Comparison of ENCODE assay signal across 25 mouse cellular contexts in the genomic region with DNA sequence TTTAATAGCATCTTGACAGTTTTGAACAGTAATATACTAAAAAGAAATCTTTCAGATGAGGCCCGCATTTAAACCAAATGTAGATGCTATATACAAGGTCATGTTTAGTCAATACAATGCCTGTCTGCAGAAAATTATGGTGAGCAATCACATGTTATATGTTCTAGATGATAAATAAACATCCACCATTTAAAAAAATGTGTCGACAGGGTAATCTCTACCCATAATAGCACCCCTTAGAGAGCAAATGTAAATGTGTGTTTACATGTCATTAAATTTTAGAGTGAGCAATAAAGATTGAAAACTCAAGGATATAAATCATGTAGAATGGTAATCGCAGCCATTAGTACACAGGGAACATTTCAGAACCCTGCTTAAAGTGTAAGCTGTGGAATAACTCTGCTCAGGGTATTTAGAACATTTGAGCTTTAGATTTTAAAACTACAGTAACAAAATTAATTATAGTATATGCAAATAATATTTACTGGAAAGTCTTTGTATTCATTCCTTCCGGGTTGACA. TPM values are rescaled to one million over a fixed set of nuclear protein-coding genes. Genes with fewer than 3 reads are reported as not detected.
DNase-seq lines count a peak whose midpoint lies in the region; ATAC-seq lines count a peak whose summit lies in the region.
"Had no signal": no experiment of that assay in that cellular context is flagged by ENCODE, and none has a peak within 500 bp of the region (broad histone marks: within the 10 kb centered on the region; RNA-seq: fewer than 3 reads in every experiment).

No protein-coding gene starts in this region.

- H3K9me3 ChIP-seq in neural tube, embryonic 11.5 days (ENCODE audit: control insufficient read depth, low read length), result no peaks in the 10 kb centered on the region
- no peaks in the 10 kb centered on the region for H3K9me3 ChIP-seq in neural tube, embryonic 13.5 days
- no peaks in the 10 kb centered on the region for H3K9me3 ChIP-seq in hindbrain, embryonic 16.5 days (ENCODE audit: control insufficient read depth, low read length)
- H3K9me3 ChIP-seq: embryonic facial prominence, embryonic 13.5 days; embryonic facial prominence, embryonic 15.5 days; forebrain, embryonic 10.5 days; forebrain, embryonic 12.5 days had no signal

- no peak overlapping the region for H3K4me2 ChIP-seq in neural tube, embryonic 11.5 days (ENCODE audit: low read depth)
- no peak overlapping the region for H3K4me2 ChIP-seq in neural tube, embryonic 13.5 days
- H3K4me2 ChIP-seq in hindbrain, embryonic 16.5 days (ENCODE audit: low read length), result no peak overlapping the region
- H3K4me2 ChIP-seq: embryonic facial prominence, embryonic 13.5 days; embryonic facial prominence, embryonic 15.5 days; forebrain, embryonic 12.5 days had no signal

- H3K27me3 ChIP-seq in neural tube, embryonic 11.5 days (ENCODE audit: control insufficient read depth, insufficient read depth, low read length), result no peaks in the 10 kb centered on the region
- no peaks in the 10 kb centered on the region for H3K27me3 ChIP-seq in neural tube, embryonic 13.5 days
- H3K27me3 ChIP-seq in hindbrain, embryonic 16.5 days (replicated peaks; ENCODE audit: control insufficient read depth, insufficient read depth, low read length), result no peaks in the 10 kb centered on the region
- H3K27me3 ChIP-seq: embryonic facial prominence, embryonic 13.5 days; embryonic facial prominence, embryonic 15.5 days; forebrain, embryonic 12.5 days had no signal

- ATAC-seq in neural tube, embryonic 11.5 days (ENCODE audit: insufficient read depth, low FRiP score, low TSS enrichment), result peak; percentile 58; the same call in 1 of the 2 replicates
- 0 out of 2 replicates have a peak, but pooled peaks have one; percentile 19 for ATAC-seq in neural tube, embryonic 13.5 days (ENCODE audit: low read depth)
- no peak for ATAC-seq in hindbrain, embryonic 16.5 days
- ATAC-seq: forebrain, embryonic 14.5 days had no signal

- no peak overlapping the region for H3K4me3 ChIP-seq in neural tube, embryonic 11.5 days (ENCODE audit: low read depth, low read length)
- H3K4me3 ChIP-seq in neural tube, embryonic 13.5 days, result no peak overlapping the region
- no peak overlapping the region for H3K4me3 ChIP-seq in hindbrain, embryonic 16.5 days (ENCODE audit: low read length)
- H3K4me3 ChIP-seq: embryonic facial prominence, embryonic 13.5 days; embryonic facial prominence, embryonic 15.5 days; erythroblast, embryonic 14.5 days; forebrain, embryonic 10.5 days; forebrain, embryonic 12.5 days had no signal

- H3K4me1 ChIP-seq in neural tube, embryonic 11.5 days (ENCODE audit: control insufficient read depth, insufficient read depth, low read length), result no peaks in the 10 kb centered on the region
- H3K4me1 ChIP-seq in neural tube, embryonic 13.5 days (replicated peaks), result no peaks in the 10 kb centered on the region
- no peaks in the 10 kb centered on the region for H3K4me1 ChIP-seq in hindbrain, embryonic 16.5 days (ENCODE audit: control insufficient read depth, insufficient read depth, low read depth, low read length)
- H3K4me1 ChIP-seq: embryonic facial prominence, embryonic 13.5 days; embryonic facial prominence, embryonic 15.5 days; forebrain, embryonic 10.5 days; forebrain, embryonic 12.5 days had no signal

- no peaks in the 10 kb centered on the region for H3K36me3 ChIP-seq in neural tube, embryonic 11.5 days (ENCODE audit: control insufficient read depth, insufficient read depth, low read length)
- no peaks in the 10 kb centered on the region for H3K36me3 ChIP-seq in neural tube, embryonic 13.5 days
- no peaks in the 10 kb centered on the region for H3K36me3 ChIP-seq in hindbrain, embryonic 16.5 days (ENCODE audit: control insufficient read depth, insufficient read depth, low read length)
- H3K36me3 ChIP-seq: embryonic facial prominence, embryonic 13.5 days; embryonic facial prominence, embryonic 15.5 days; forebrain, embryonic 10.5 days; forebrain, embryonic 12.5 days had no signal

- WGBS in neural tube, embryonic 11.5 days, result 87% methylated on average over 4 of the region's 4 CpGs
- 66% methylated on average over 4 of the region's 4 CpGs for WGBS in neural tube, embryonic 13.5 days
- WGBS in hindbrain, embryonic 16.5 days, result 86% methylated on average over 4 of the region's 4 CpGs

- H3K9ac ChIP-seq in neural tube, embryonic 11.5 days (ENCODE audit: low read length), result no peak overlapping the region
- H3K9ac ChIP-seq in neural tube, embryonic 13.5 days, result no peak overlapping the region
- no peak overlapping the region for H3K9ac ChIP-seq in hindbrain, embryonic 16.5 days (ENCODE audit: low read depth, low read length)
- H3K9ac ChIP-seq: embryonic facial prominence, embryonic 13.5 days; embryonic facial prominence, embryonic 15.5 days; forebrain, embryonic 12.5 days had no signal

- DNase-seq in neural tube, embryonic 11.5 days (ENCODE audit: low spot score), result no peak
- no peak for DNase-seq in neural tube, embryonic 10.5 days (ENCODE audit: extremely low spot score, low spot score)
- peak; percentile 6 for DNase-seq in hindlimb bud, embryonic 11.5 days (ENCODE audit: extremely low spot score, low read depth, low spot score)
- no peak for DNase-seq in yolk sac, embryonic 10.5 days (ENCODE audit: low spot score)
- DNase-seq: adrenal gland, adult 2 months; adrenal gland, postnatal 10 days; adrenal gland, postnatal 25 days; cerebellum, adult 11 months; cerebellum, adult 18-20 months; cerebellum, adult 8-10 months; cerebellum, adult 9-11 months; cerebellum, postnatal 14 days; cerebellum, postnatal 36 days; embryo, embryonic 11 days had no signal

- no peak overlapping the region for H3K27ac ChIP-seq in neural tube, embryonic 11.5 days (ENCODE audit: low read depth, low read length)
- no peak overlapping the region for H3K27ac ChIP-seq in neural tube, embryonic 13.5 days (replicated peaks)
- no peak overlapping the region for H3K27ac ChIP-seq in hindbrain, embryonic 16.5 days (ENCODE audit: low read depth, low read length)
- H3K27ac ChIP-seq: embryonic facial prominence, embryonic 13.5 days; embryonic facial prominence, embryonic 15.5 days; forebrain, embryonic 10.5 days; forebrain, embryonic 12.5 days had no signal

RNA-seq across cellular contexts. Expression of gene Krtap19-1, which starts 4.3 kb away (rescaled TPM):
- not detected in 2 replicates for polyA plus RNA-seq in neural tube, embryonic 11.5 days (2014; fragmentation: Nextera tagmentation; extraction: Ambion mirVana)
- not detected in 2 replicates for polyA plus RNA-seq in neural tube, embryonic 13.5 days (2015; fragmentation: Nextera tagmentation; extraction: Ambion mirVana)
- polyA plus RNA-seq in hindbrain, embryonic 16.5 days (2015; fragmentation: Nextera tagmentation; extraction: Ambion mirVana), result not detected in 2 replicates
- polyA plus RNA-seq: adrenal gland, adult 2 months; brain, embryonic 14.5 days; C2C12; embryonic facial prominence, embryonic 11.5 days; embryonic facial prominence, embryonic 13.5 days; embryonic facial prominence, embryonic 15.5 days; erythroblast, embryonic 14.5 days; forebrain, embryonic 10.5 days; forebrain, embryonic 12.5 days; forebrain, embryonic 14.5 days had no signal

RNA-seq across cellular contexts. Expression of gene Krtap19-2, which starts 9.1 kb away (rescaled TPM):
- not detected in 2 replicates for polyA plus RNA-seq in neural tube, embryonic 11.5 days (2014; fragmentation: Nextera tagmentation; extraction: Ambion mirVana)
- not detected in 2 replicates for polyA plus RNA-seq in neural tube, embryonic 13.5 days (2015; fragmentation: Nextera tagmentation; extraction: Ambion mirVana)
- polyA plus RNA-seq in hindbrain, embryonic 16.5 days (2015; fragmentation: Nextera tagmentation; extraction: Ambion mirVana), result not detected in 2 replicates
- polyA plus RNA-seq: adrenal gland, adult 2 months; brain, embryonic 14.5 days; C2C12; embryonic facial prominence, embryonic 11.5 days; embryonic facial prominence, embryonic 13.5 days; embryonic facial prominence, embryonic 15.5 days; erythroblast, embryonic 14.5 days; forebrain, embryonic 10.5 days; forebrain, embryonic 12.5 days; forebrain, embryonic 14.5 days had no signal

RNA-seq across cellular contexts. Expression of gene Krtap19-3, which starts 12.9 kb away (rescaled TPM):
- not detected in 2 replicates for polyA plus RNA-seq in neural tube, embryonic 11.5 days (2014; fragmentation: Nextera tagmentation; extraction: Ambion mirVana)
- not detected in 2 replicates for polyA plus RNA-seq in neural tube, embryonic 13.5 days (2015; fragmentation: Nextera tagmentation; extraction: Ambion mirVana)
- polyA plus RNA-seq in hindbrain, embryonic 16.5 days (2015; fragmentation: Nextera tagmentation; extraction: Ambion mirVana), result not detected in 2 replicates
- polyA plus RNA-seq: adrenal gland, adult 2 months; brain, embryonic 14.5 days; C2C12; embryonic facial prominence, embryonic 11.5 days; embryonic facial prominence, embryonic 13.5 days; embryonic facial prominence, embryonic 15.5 days; erythroblast, embryonic 14.5 days; forebrain, embryonic 10.5 days; forebrain, embryonic 12.5 days; forebrain, embryonic 14.5 days had no signal

RNA-seq across cellular contexts. Expression of gene Krtap19-4, which starts 19.9 kb away (rescaled TPM):
- not detected in 2 replicates for polyA plus RNA-seq in neural tube, embryonic 11.5 days (2014; fragmentation: Nextera tagmentation; extraction: Ambion mirVana)
- polyA plus RNA-seq in neural tube, embryonic 13.5 days (2015; fragmentation: Nextera tagmentation; extraction: Ambion mirVana), result not detected in 2 replicates
- not detected in 2 replicates for polyA plus RNA-seq in hindbrain, embryonic 16.5 days (2015; fragmentation: Nextera tagmentation; extraction: Ambion mirVana)
- polyA plus RNA-seq: adrenal gland, adult 2 months; brain, embryonic 14.5 days; C2C12; embryonic facial prominence, embryonic 11.5 days; embryonic facial prominence, embryonic 13.5 days; embryonic facial prominence, embryonic 15.5 days; erythroblast, embryonic 14.5 days; forebrain, embryonic 10.5 days; forebrain, embryonic 12.5 days; forebrain, embryonic 14.5 days had no signal

RNA-seq across cellular contexts. Expression of gene Krtap19-5, which starts 31.3 kb away (rescaled TPM):
- polyA plus RNA-seq in neural tube, embryonic 11.5 days (2014; fragmentation: Nextera tagmentation; extraction: Ambion mirVana), result not detected in 2 replicates
- not detected in 2 replicates for polyA plus RNA-seq in neural tube, embryonic 13.5 days (2015; fragmentation: Nextera tagmentation; extraction: Ambion mirVana)
- not detected in 2 replicates for polyA plus RNA-seq in hindbrain, embryonic 16.5 days (2015; fragmentation: Nextera tagmentation; extraction: Ambion mirVana)
- polyA plus RNA-seq: adrenal gland, adult 2 months; brain, embryonic 14.5 days; C2C12; embryonic facial prominence, embryonic 11.5 days; embryonic facial prominence, embryonic 13.5 days; embryonic facial prominence, embryonic 15.5 days; erythroblast, embryonic 14.5 days; forebrain, embryonic 10.5 days; forebrain, embryonic 12.5 days; forebrain, embryonic 14.5 days had no signal
